Mouse (Mus musculus) limb, embryonic 12.5 days (tissue): ENCODE data around the gene Snph. TPM values are rescaled to one million over a fixed set of nuclear protein-coding genes. Genes with fewer than 3 reads are reported as not detected.
A peak's percentile ranks its signal among the peaks of the same experiment; 100 is the strongest.

Source experiments
- ATAC-seq: fragments of 200-750 bp; cut with Nextera tagmentation; 2 replicates; pipeline ENCODE4 v1.8.0; 2017; ENCODE audit warnings: low read depth, moderate TSS enrichment; ENCODE audit not compliant: insufficient number of reproducible peaks, insufficient read depth, low FRiP score, low TSS enrichment
- H3K27ac ChIP-seq: fragments of 300-500 bp; sonication (generic); 2 replicates; pipeline ENCODE4 v1.5.1; 2016; ENCODE audit warnings: mild to moderate bottlenecking, moderate library complexity
- H3K27me3 ChIP-seq: fragments of 300-500 bp; sonication (generic); 2 replicates; pipeline ENCODE4 v1.6.1; 2016; ENCODE audit warnings: mild to moderate bottlenecking, moderate library complexity
- H3K36me3 ChIP-seq: fragments of 300-500 bp; sonication (generic); 2 replicates; pipeline ENCODE4 v1.6.1; 2016; ENCODE audit warnings: mild to moderate bottlenecking, moderate library complexity
- H3K4me1 ChIP-seq: fragments of 300-500 bp; sonication (generic); replicated peaks from 2 replicates; pipeline ENCODE4 v1.6.1; 2016
- H3K4me2 ChIP-seq: fragments of 300-500 bp; sonication (generic); 2 replicates; pipeline ENCODE4 v1.6.1; 2016; ENCODE audit warnings: mild to moderate bottlenecking, moderate library complexity
- H3K4me3 ChIP-seq: fragments of 300-500 bp; sonication (generic); replicated peaks from 2 replicates; pipeline ENCODE4 v1.5.1; 2016; ENCODE audit warnings: mild to moderate bottlenecking
- H3K9ac ChIP-seq: fragments of 300-500 bp; sonication (generic); replicated peaks from 2 replicates; pipeline ENCODE4 v1.6.1; 2016; ENCODE audit warnings: mild to moderate bottlenecking, moderate library complexity
- H3K9me3 ChIP-seq: fragments of 300-500 bp; sonication (generic); 2 replicates; pipeline ENCODE4 v1.6.1; 2016; ENCODE audit warnings: mild to moderate bottlenecking, moderate library complexity
- WGBS: fragments of 180-500 bp; shearing (Covaris S2); methylation state at CpG from one replicate; pipeline ENCODE4 v1.1.7; 2016; 5-methylcytosine and 5-hydroxymethylcytosine counted together
- polyA plus RNA-seq: library from polyadenylated mRNA; unstranded; fragments of >200 nt; fragmentation: Nextera tagmentation; extraction: Ambion mirVana; gene quantifications from 2 replicates; pipeline ENCODE4 v1.2.1, GENCODE M21; 2016

Gene Snph
- polyA plus RNA-seq, 1 experiment from 2014 or later = 0.44 TPM

- WGBS = 84% methylated on average over 4 of the region's 4 CpGs
- no peak overlapping the region for H3K27ac ChIP-seq
- no peaks in the 10 kb centered on the region for H3K36me3 ChIP-seq
- no peak for ATAC-seq
- H3K9ac ChIP-seq = no peak overlapping the region
- H3K4me1 ChIP-seq = peaks cover 29% of the 10 kb centered on the region
- no peak overlapping the region for H3K4me2 ChIP-seq
- H3K4me3 ChIP-seq = no peak overlapping the region
- H3K27me3 ChIP-seq = peaks cover 11% of the 10 kb centered on the region; the same call in 1 of the 2 replicates
- H3K9me3 ChIP-seq = no peaks in the 10 kb centered on the region
These were observed 30.3 kb downstream of the Snph start for GRCm38 (mm10) chr2:151602106-151602505.

- H3K4me2 ChIP-seq = no peak overlapping the region
- H3K9ac ChIP-seq = no peak overlapping the region
- 66% methylated on average over 2 of the region's 2 CpGs for WGBS
- ATAC-seq = no peak
- H3K36me3 ChIP-seq = no peaks in the 10 kb centered on the region
- peaks cover 15% of the 10 kb centered on the region; the same call in 1 of the 2 replicates for H3K27me3 ChIP-seq
- H3K4me3 ChIP-seq = no peak overlapping the region
- H3K27ac ChIP-seq = no peak overlapping the region
- peaks cover 4% of the 10 kb centered on the region; the same call in 1 of the 2 replicates for H3K4me1 ChIP-seq
- H3K9me3 ChIP-seq = no peaks in the 10 kb centered on the region
These were observed 34.3 kb downstream of the Snph start for GRCm38 (mm10) chr2:151598068-151598467.

GRCm38 (mm10) chr2:151587306-151587705 is 45.1 kb downstream of the Snph start:
- no peak overlapping the region for H3K4me3 ChIP-seq
- no peak for ATAC-seq
- no peak overlapping the region for H3K27ac ChIP-seq
- H3K36me3 ChIP-seq = no peaks in the 10 kb centered on the region
- H3K4me1 ChIP-seq = no peaks in the 10 kb centered on the region
- H3K4me2 ChIP-seq = no peak overlapping the region
- 82% methylated on average over 9 of the region's 9 CpGs for WGBS
- no peak overlapping the region for H3K9ac ChIP-seq
- H3K9me3 ChIP-seq = no peaks in the 10 kb centered on the region
- no peaks in the 10 kb centered on the region; the same call in 1 of the 2 replicates for H3K27me3 ChIP-seq

- 84% methylated on average over 1 of the region's 1 CpGs for WGBS
- H3K9ac ChIP-seq = no peak overlapping the region
- H3K4me3 ChIP-seq = no peak overlapping the region
- ATAC-seq = no peak
- H3K4me1 ChIP-seq = no peaks in the 10 kb centered on the region
- H3K4me2 ChIP-seq = no peak overlapping the region
- 0 out of 2 replicates have a peak, but pooled peaks cover 2% of the 10 kb centered on the region for H3K9me3 ChIP-seq
- H3K27me3 ChIP-seq = no peaks in the 10 kb centered on the region; the same call in 1 of the 2 replicates
- H3K36me3 ChIP-seq = no peaks in the 10 kb centered on the region
- H3K27ac ChIP-seq = no peak overlapping the region
These were observed 45.6 kb downstream of the Snph start for GRCm38 (mm10) chr2:151586807-151587206.

- H3K36me3 ChIP-seq = no peaks in the 10 kb centered on the region
- no peaks in the 10 kb centered on the region for H3K4me1 ChIP-seq
- no peak for ATAC-seq
- H3K4me2 ChIP-seq = no peak overlapping the region
- no peaks in the 10 kb centered on the region; the same call in 1 of the 2 replicates for H3K27me3 ChIP-seq
- 59% methylated on average over 3 of the region's 3 CpGs for WGBS
- no peak overlapping the region for H3K4me3 ChIP-seq
- no peak overlapping the region for H3K27ac ChIP-seq
- 0 out of 2 replicates have a peak, but pooled peaks cover 5% of the 10 kb centered on the region for H3K9me3 ChIP-seq
- H3K9ac ChIP-seq = no peak overlapping the region
These were observed 46.5 kb downstream of the Snph start for GRCm38 (mm10) chr2:151585934-151586333.

- H3K36me3 ChIP-seq = no peaks in the 10 kb centered on the region
- 44% methylated on average over 1 of the region's 1 CpGs for WGBS
- no peak overlapping the region for H3K27ac ChIP-seq
- H3K9ac ChIP-seq = no peak overlapping the region
- H3K4me3 ChIP-seq = no peak overlapping the region
- H3K4me1 ChIP-seq = no peaks in the 10 kb centered on the region; the same call in 1 of the 2 replicates
- no peak overlapping the region for H3K4me2 ChIP-seq
- no peak for ATAC-seq
- H3K27me3 ChIP-seq = no peaks in the 10 kb centered on the region
- 0 out of 2 replicates have a peak, but pooled peaks cover 5% of the 10 kb centered on the region for H3K9me3 ChIP-seq
These were observed 51.4 kb downstream of the Snph start for GRCm38 (mm10) chr2:151580945-151581344.

- WGBS = 57% methylated on average over 4 of the region's 4 CpGs
- no peak overlapping the region for H3K9ac ChIP-seq
- H3K36me3 ChIP-seq = no peaks in the 10 kb centered on the region
- no peak for ATAC-seq
- H3K9me3 ChIP-seq = 0 out of 2 replicates have a peak, but pooled peaks cover 5% of the 10 kb centered on the region
- H3K4me1 ChIP-seq = peaks cover 5% of the 10 kb centered on the region; the same call in 1 of the 2 replicates
- no peak overlapping the region for H3K4me2 ChIP-seq
- H3K27ac ChIP-seq = no peak overlapping the region
- H3K4me3 ChIP-seq = no peak overlapping the region
- no peaks in the 10 kb centered on the region for H3K27me3 ChIP-seq
These were observed 53.2 kb downstream of the Snph start for GRCm38 (mm10) chr2:151579183-151579582.

GRCm38 (mm10) chr2:151575699-151576389 is 56.5 kb downstream of the Snph start:
- ATAC-seq = peak; percentile 85
- no peaks in the 10 kb centered on the region for H3K9me3 ChIP-seq
- peak overlapping the region; percentile 73 for H3K4me2 ChIP-seq
- no peaks in the 10 kb centered on the region for H3K27me3 ChIP-seq
- peak overlapping the region; percentile 40; the same call in 1 of the 2 replicates for H3K9ac ChIP-seq
- no peaks in the 10 kb centered on the region for H3K36me3 ChIP-seq
- H3K4me1 ChIP-seq = peaks cover 5% of the 10 kb centered on the region; the same call in 1 of the 2 replicates
- peak overlapping the region; percentile 64 for H3K27ac ChIP-seq
- 1% methylated on average over 38 of the region's 38 CpGs for WGBS
- peak overlapping the region; percentile 43 for H3K4me3 ChIP-seq

GRCm38 (mm10) chr2:151575119-151575698 is 57.2 kb downstream of the Snph start:
- Histone ChIP-seq H3K4me1 (peaks cover 5% of the 10 kb centered on the region; the same call in 1 of the 2 replicates), H3K36me3 (no peaks in the 10 kb centered on the region), H3K9me3 (no peaks in the 10 kb centered on the region), H3K9ac (peak overlapping the region; percentile 40; the same call in 1 of the 2 replicates), H3K27me3 (no peaks in the 10 kb centered on the region), H3K27ac (peak overlapping the region; percentile 64; the same call in 1 of the 2 replicates), H3K4me2 (peak overlapping the region; percentile 73), H3K4me3 (peak overlapping the region; percentile 43)
- ATAC-seq = 0 out of 2 replicates have a peak, but pooled peaks have one; percentile 30
- WGBS = 24% methylated on average over 7 of the region's 7 CpGs

GRCm38 (mm10) chr2:151574607-151575006 is 57.8 kb downstream of the Snph start:
- Histone ChIP-seq H3K9me3 (no peaks in the 10 kb centered on the region), H3K27ac (no peak overlapping the region), H3K27me3 (no peaks in the 10 kb centered on the region), H3K36me3 (no peaks in the 10 kb centered on the region), H3K4me2 (no peak overlapping the region), H3K4me3 (no peak overlapping the region), H3K4me1 (peaks cover 5% of the 10 kb centered on the region; the same call in 1 of the 2 replicates), H3K9ac (no peak overlapping the region)
- no peak for ATAC-seq
- 72% methylated on average over 5 of the region's 5 CpGs for WGBS

- H3K4me2 ChIP-seq = no peak overlapping the region
- no peaks in the 10 kb centered on the region for H3K27me3 ChIP-seq
- no peaks in the 10 kb centered on the region for H3K36me3 ChIP-seq
- no peak overlapping the region for H3K4me3 ChIP-seq
- 75% methylated on average over 3 of the region's 3 CpGs for WGBS
- no peak overlapping the region for H3K9ac ChIP-seq
- H3K9me3 ChIP-seq = no peaks in the 10 kb centered on the region
- H3K27ac ChIP-seq = no peak overlapping the region
- peaks cover 5% of the 10 kb centered on the region; the same call in 1 of the 2 replicates for H3K4me1 ChIP-seq
- ATAC-seq = no peak
These were observed 58.7 kb downstream of the Snph start for GRCm38 (mm10) chr2:151573667-151574066.
